9 mouse cellular contexts compared by ENCODE assay signal in the genomic region with DNA sequence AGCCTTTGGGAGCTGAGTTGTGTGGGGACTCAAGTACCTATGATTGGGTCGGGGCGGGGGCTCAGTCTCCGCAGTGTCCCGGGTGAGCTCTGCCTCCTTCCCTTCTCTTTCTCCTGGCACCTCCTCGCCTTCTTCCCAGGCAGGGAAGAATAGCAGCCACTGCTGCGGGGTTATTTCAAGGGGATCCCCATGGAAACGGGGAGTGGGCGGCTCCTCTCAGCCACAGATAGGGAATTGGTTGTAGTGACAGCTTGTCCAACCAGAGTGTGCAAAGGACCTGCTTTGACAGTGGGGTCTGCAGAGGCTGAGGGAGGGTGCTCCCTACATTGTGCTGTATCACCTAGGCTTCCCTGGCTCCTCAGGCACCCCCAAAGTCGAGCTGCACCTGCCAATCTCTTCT. TPM values are rescaled to one million over a fixed set of nuclear protein-coding genes. Genes with fewer than 3 reads are reported as not detected.
DNase-seq lines count a peak whose midpoint lies in the region; ATAC-seq lines count a peak whose summit lies in the region.
"Had no signal": no experiment of that assay in that cellular context is flagged by ENCODE, and none has a peak within 500 bp of the region (broad histone marks: within the 10 kb centered on the region; RNA-seq: fewer than 3 reads in every experiment).

No protein-coding gene starts in this region.

- H3K4me1 ChIP-seq in forebrain, embryonic 10.5 days, result peaks cover 31% of the 10 kb centered on the region
- peaks cover 49% of the 10 kb centered on the region for H3K4me1 ChIP-seq in hindbrain, embryonic 16.5 days (ENCODE audit: control insufficient read depth, insufficient read depth, low read depth, low read length)
- peaks cover 26% of the 10 kb centered on the region for H3K4me1 ChIP-seq in midbrain, embryonic 13.5 days (replicated peaks)

- peak; percentile 16; the same call in 1 of the 2 replicates for ATAC-seq in hindbrain, embryonic 16.5 days
- peak; percentile 62 for ATAC-seq in midbrain, embryonic 13.5 days
- ATAC-seq in CD4-positive, CD25-positive, alpha-beta regulatory T cell, adult 4 months, result no peak
- no peak for ATAC-seq in granulocyte monocyte progenitor cell, adult 5-6 weeks (replicated peaks; ENCODE audit: poor library complexity, severe bottlenecking)

- H3K36me3 ChIP-seq in forebrain, embryonic 10.5 days (replicated peaks), result no peaks in the 10 kb centered on the region
- no peaks in the 10 kb centered on the region for H3K36me3 ChIP-seq in hindbrain, embryonic 16.5 days (ENCODE audit: control insufficient read depth, insufficient read depth, low read length)
- H3K36me3 ChIP-seq in midbrain, embryonic 13.5 days, result no peaks in the 10 kb centered on the region

- peak; percentile 57 for DNase-seq in R1 (ENCODE audit: low read depth, low spot score)
- peak; percentile 34 for DNase-seq in forebrain, embryonic 10.5 days (ENCODE audit: extremely low spot score, low spot score)
- no peak for DNase-seq in ovary, postnatal 36 days (ENCODE audit: low spot score)
- DNase-seq in thymus, postnatal 0 days (ENCODE audit: low spot score), result no peak
- DNase-seq: heart, adult 18-20 months had no signal

- no peak overlapping the region for H3K4me3 ChIP-seq in forebrain, embryonic 10.5 days
- H3K4me3 ChIP-seq in hindbrain, embryonic 16.5 days (ENCODE audit: low read length), result no peak overlapping the region
- no peak overlapping the region for H3K4me3 ChIP-seq in midbrain, embryonic 13.5 days (replicated peaks)

- H3K27me3 ChIP-seq in forebrain, embryonic 10.5 days (ENCODE audit: poor library complexity, severe bottlenecking), result 0 out of 2 replicates have a peak, but pooled peaks cover 5% of the 10 kb centered on the region
- H3K27me3 ChIP-seq in hindbrain, embryonic 16.5 days (replicated peaks; ENCODE audit: control insufficient read depth, insufficient read depth, low read length), result no peaks in the 10 kb centered on the region
- H3K27me3 ChIP-seq in midbrain, embryonic 13.5 days, result no peaks in the 10 kb centered on the region

- H3K4me2 ChIP-seq in hindbrain, embryonic 16.5 days (ENCODE audit: low read length), result peak overlapping the region; percentile 11; the same call in 1 of the 2 replicates
- H3K4me2 ChIP-seq in midbrain, embryonic 13.5 days (replicated peaks), result peak overlapping the region; percentile 11; the same call in 1 of the 2 replicates

- peak overlapping the region; percentile 39; the same call in 1 of the 2 replicates for H3K9ac ChIP-seq in hindbrain, embryonic 16.5 days (ENCODE audit: low read depth, low read length)
- H3K9ac ChIP-seq in midbrain, embryonic 13.5 days (replicated peaks), result no peak overlapping the region; the same call in 1 of the 2 replicates

- 31% methylated on average over 9 of the region's 9 CpGs for WGBS in forebrain, embryonic 10.5 days
- WGBS in hindbrain, embryonic 16.5 days, result 15% methylated on average over 9 of the region's 9 CpGs
- WGBS in midbrain, embryonic 13.5 days, result 23% methylated on average over 9 of the region's 9 CpGs

- no peaks in the 10 kb centered on the region for H3K9me3 ChIP-seq in forebrain, embryonic 10.5 days
- no peaks in the 10 kb centered on the region for H3K9me3 ChIP-seq in hindbrain, embryonic 16.5 days (ENCODE audit: control insufficient read depth, low read length)
- H3K9me3 ChIP-seq in midbrain, embryonic 13.5 days, result no peaks in the 10 kb centered on the region

- peak overlapping the region; percentile 44; the same call in 1 of the 2 replicates for H3K27ac ChIP-seq in forebrain, embryonic 10.5 days
- H3K27ac ChIP-seq in hindbrain, embryonic 16.5 days (ENCODE audit: low read depth, low read length), result peak overlapping the region; percentile 24; the same call in 1 of the 2 replicates
- peak overlapping the region; percentile 47 for H3K27ac ChIP-seq in midbrain, embryonic 13.5 days

RNA-seq across cellular contexts. Expression of a gene that starts 22.5 kb away (rescaled TPM):
- polyA plus RNA-seq in forebrain, embryonic 10.5 days (2016; fragmentation: Nextera tagmentation; extraction: Ambion mirVana), result 0.68 and 0.78 TPM in 2 replicates
- polyA plus RNA-seq in hindbrain, embryonic 16.5 days (2015; fragmentation: Nextera tagmentation; extraction: Ambion mirVana), result 52.4 and 58.2 TPM in 2 replicates
- 11.3 and 12.2 TPM in 2 replicates for polyA plus RNA-seq in midbrain, embryonic 13.5 days (2015; fragmentation: Nextera tagmentation; extraction: Ambion mirVana)
- not detected for polyA plus RNA-seq in CD4-positive, CD25-positive, alpha-beta regulatory T cell, adult 4 months (2017; shearing (Covaris generic))
- polyA plus RNA-seq in thymus, postnatal 0 days (2015; fragmentation: Nextera tagmentation; extraction: Ambion mirVana), result 0.04 TPM in 1 of 2 replicates, not detected in the other
- total RNA-seq in granulocyte monocyte progenitor cell, adult 5-6 weeks (2014; fragmentation: Nextera tagmentation), result not detected in 2 replicates
- total RNA-seq in granulocyte monocyte progenitor cell, adult 5-6 weeks (2017), result not detected in 2 replicates

Comparison
In these comparisons a context has a peak if more than half of its experiments do, and no peak if none do; other contexts are left out.
1. DNase-seq: peak in R1 (single experiment) and forebrain, embryonic 10.5 days (single experiment); none in ovary, postnatal 36 days (single experiment) and thymus, postnatal 0 days (single experiment).
2. ATAC-seq: peak in hindbrain, embryonic 16.5 days (single experiment) and midbrain, embryonic 13.5 days (single experiment); none in CD4-positive, CD25-positive, alpha-beta regulatory T cell, adult 4 months (single experiment) and granulocyte monocyte progenitor cell, adult 5-6 weeks (single experiment).
3. Peak in every context shown above with its lines, with median percentiles within 50 percentile points of each other: H3K27ac ChIP-seq.